Mouse (Mus musculus) right cerebral cortex, postnatal 36 days (tissue): ENCODE results near the gene Rffl.
A peak's percentile ranks its signal among the peaks of the same experiment; 100 is the strongest.

Source experiments
- DNase-seq, 2 experiments: peaks; one replicate each; pipeline ENCODE4 v3.0.0; 2022; ENCODE audit warnings: low spot score in 2 of 2, mixed read lengths in 1 of 2

Rffl gene

GRCm38 (mm10) chr11:82871031-82871446 lies at the start of gene Rffl:
TSS of gene Rffl (minus strand) at chr11:82871210.
- peak; percentile 83 to 86 for DNase-seq

- no peak for DNase-seq
Observed at GRCm38 (mm10) chr11:82920768-82921167, 49.8 kb upstream of the Rffl start.

DNA sequence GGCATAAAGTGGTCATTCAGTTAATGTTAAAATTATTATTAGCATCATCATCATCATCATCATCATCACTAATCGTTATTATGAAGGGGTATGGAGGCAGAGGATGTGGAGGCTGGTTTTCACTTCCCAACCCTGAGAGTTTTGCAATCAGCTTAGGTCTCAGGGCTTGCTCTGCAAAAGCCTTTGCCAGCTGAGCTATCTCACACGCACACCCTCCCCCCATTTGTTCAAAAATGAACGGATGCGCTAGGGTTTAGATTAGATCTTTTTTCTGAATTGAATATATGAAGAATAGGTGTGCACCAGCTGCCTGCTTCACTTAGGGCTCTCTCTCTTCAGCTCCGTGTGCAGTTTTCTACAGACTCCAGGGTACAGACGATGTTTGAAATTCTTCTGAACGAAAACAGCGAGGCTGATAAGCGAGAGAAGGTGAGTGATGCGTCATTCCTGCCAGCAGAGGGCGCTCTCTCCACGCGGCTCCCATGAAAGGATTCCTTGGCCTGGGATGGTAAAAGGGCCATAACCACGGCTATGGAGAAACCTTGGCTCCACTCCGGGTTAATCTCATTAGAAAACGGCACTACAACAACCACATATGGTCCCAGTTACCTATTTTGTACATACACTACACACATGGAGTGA lies 43.8 kb upstream of the Rffl start:
- DNase-seq = peak; percentile 22 to 41

DNA sequence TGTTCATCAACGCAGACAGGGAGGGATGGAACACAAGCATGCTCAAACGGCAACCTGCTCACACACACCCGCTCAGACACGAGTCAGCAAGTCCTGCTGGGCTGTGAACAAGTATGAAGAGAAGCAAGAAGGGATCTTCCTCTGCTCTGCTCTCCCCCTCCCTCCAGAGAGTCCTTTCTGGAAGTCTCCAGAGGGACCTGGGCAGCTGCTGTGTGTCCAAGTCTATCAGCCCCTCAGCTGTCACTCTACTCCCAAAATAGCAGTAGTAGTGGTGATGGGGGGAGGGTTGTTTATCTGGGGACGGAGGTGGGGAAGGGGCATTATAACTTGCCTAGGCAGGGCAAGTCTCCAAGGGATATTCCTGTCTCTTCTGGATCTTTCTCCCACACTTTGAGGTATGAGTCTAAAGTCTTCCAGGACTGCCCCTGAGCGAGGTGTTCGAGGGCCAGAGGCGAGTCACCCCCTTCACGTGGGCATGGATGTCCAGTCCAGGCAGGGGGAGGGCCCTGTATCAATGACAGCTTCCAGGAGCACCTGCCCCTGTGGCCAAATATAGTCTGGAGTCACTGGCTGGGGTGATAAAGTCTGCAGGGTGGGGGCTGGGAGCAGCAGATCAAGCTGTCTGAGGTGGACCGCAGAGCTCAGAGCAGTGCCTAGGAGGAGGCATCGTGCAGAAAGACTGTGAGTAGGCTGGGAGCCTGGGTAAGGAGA lies 39.8 kb upstream of the Rffl start:
- DNase-seq = no peak

DNA sequence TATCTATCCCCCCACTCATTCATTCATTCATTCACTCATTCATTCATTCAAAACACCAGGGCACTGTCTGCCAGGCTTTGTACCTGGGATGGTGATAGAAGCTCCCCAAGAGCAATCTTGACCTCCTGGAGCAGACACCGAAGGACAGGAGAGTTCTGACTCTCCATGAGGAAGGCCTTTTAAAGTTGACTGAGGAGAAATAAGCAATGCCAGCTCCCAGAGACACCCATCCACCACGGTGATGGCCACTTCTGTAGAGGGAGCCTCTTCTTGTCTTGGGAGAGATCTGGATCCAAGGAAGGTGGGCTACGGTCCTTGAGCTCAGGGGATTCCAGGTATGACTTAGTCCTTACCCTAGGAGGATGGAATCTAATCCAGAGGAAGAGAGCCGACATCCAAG lies 39.2 kb upstream of the Rffl start, which contains the start of gene Unc45b:
TSS of gene Unc45b (plus strand) at position 301 of the 400 bp plus-strand sequence.
- no peak for DNase-seq

GRCm38 (mm10) chr11:82908608-82908989 lies 37.6 kb upstream of the Rffl start:
- no peak for DNase-seq

GRCm38 (mm10) chr11:82907651-82908607 lies 36.9 kb upstream of the Rffl start, which contains the start of gene Nle1:
TSS of gene Nle1 (minus strand) at chr11:82908411.
- DNase-seq = peak; percentile 84 to 89

GRCm38 (mm10) chr11:82905816-82906215 lies 34.8 kb upstream of the Rffl start:
- no peak for DNase-seq

DNA sequence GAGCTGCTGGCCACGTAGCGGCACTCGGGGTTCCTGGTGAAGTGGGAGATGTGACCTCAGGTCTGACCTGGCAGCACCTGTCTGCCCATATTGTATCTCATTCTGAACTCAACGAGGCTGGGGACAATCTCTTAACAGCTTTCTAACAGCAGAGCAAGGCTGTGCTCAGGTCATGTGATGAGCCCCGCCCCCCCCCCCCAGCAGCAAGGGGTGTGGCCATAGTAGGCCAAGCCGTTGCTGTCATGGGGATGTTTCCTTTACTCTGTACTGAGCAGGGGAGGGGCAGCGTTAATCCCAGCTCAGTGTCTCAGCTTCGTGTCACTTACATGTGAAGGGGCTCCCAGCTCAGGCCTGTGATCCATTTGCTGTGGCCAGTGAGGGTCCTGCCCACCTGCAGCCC lies 33.9 kb upstream of the Rffl start:
- no peak for DNase-seq

GRCm38 (mm10) chr11:82901606-82902310 lies 30.7 kb upstream of the Rffl start:
- no peak for DNase-seq

- DNase-seq = no peak
Observed at GRCm38 (mm10) chr11:82899720-82900119, 28.7 kb upstream of the Rffl start.

DNA sequence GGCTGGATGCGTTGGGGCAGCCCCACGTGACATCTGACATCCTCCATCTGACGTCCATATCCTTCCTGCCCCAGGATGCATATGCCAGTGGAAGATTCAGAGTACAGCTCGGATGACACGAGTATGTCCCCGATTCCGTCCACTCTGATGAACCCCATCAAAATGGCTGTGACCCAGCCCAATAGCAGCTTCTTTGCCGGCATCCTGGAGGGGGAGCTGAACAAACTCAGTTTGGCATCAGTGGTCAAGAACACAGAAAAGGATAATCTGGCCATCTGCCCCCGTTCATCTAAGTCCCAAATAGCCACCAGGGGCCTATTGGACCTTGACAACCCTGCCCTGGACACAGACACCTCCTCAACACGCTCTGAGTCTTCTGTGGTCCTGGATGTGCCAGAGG lies 26.5 kb upstream of the Rffl start:
- DNase-seq = no peak

DNA sequence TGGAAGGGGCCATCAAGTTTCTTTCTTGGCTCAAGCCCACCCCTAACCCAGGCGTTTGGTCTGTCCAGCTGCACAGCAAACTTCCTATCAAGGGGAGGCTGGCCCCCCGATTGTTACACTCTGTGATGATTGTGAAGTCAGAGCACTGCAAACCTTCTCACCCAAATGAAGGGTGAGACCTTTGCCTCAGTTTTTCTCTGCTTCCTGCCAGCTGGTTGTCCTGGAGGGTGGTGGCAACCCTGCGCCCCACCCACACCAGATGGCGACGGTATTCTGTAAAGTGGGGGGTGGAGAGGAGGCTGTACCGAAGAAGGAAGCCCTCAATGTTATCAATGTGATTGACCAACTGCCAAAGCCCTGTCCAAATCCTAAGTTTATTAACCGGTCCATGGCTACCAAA lies 20.9 kb upstream of the Rffl start, which contains the start of gene Fndc8:
TSS of gene Fndc8 (plus strand) at position 189 of the 400 bp plus-strand sequence.
- no peak for DNase-seq

GRCm38 (mm10) chr11:82890342-82890762 lies 19.3 kb upstream of the Rffl start, which contains the start of gene Rad51d:
TSS of gene Rad51d (minus strand) at chr11:82890614.
- peak; percentile 86 to 87 for DNase-seq

DNA sequence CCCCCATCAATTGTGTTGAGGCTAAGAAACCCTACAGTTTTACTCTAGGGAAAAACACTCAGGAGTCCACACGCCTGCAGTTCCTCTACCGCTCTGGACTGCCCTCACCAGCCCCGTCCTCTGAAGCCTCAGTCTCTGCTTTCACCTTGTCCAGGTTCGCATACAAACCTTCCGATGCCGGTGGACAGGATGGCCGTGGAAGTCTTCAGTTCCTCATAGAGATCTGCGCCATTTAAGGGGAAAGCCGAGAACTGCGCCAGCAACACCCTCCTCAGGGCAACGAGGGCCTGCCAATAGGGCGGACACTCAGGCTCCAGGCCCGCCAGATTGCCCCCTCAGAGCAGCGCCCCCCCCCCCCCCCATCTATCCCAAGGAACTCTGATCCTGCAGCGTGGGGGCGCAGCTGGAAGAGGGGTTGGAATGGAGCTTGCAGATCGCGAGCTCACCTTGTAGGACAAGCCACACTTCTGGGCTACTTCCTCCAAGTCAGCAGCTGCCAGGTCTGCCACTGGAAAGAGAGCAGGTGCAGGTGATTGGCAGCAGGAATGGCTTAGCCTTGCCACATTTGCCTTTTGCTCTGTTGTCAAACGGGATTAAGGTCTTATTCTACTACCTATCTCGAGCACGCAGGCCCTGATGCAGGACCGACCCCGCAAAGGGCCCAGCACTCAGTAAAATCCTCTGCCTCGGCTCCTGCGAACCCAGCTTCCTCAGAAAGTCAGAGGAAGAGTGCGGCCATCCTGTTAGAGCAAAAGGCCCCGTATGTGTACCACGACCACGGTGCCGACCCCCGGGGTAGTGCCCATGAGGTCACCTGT lies 18.7 kb upstream of the Rffl start:
- DNase-seq = no peak

- DNase-seq = no peak
Observed at GRCm38 (mm10) chr11:82888491-82888946, 17.5 kb upstream of the Rffl start.

- DNase-seq = no peak
Observed at GRCm38 (mm10) chr11:82886559-82886958, 15.5 kb upstream of the Rffl start.

DNA sequence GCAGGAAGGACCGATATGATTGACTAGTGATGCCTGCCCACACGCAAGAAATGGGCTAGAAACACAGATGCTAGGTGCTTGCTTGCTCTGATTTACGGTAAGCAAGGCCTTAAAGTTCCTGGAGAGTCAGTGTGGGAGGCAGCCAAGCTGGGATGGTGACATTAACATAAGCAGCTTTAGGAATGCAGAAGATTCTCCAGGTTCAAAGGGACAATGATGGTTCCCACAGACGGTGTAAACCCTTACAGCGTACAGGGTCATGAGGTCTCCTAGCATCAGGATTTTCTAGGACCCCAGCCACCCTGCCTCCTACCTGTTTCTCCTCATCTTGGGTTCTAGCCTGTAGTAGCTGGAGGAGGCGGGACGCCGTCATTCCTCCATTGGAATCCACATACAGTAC lies 12.2 kb upstream of the Rffl start:
- DNase-seq = no peak

DNA sequence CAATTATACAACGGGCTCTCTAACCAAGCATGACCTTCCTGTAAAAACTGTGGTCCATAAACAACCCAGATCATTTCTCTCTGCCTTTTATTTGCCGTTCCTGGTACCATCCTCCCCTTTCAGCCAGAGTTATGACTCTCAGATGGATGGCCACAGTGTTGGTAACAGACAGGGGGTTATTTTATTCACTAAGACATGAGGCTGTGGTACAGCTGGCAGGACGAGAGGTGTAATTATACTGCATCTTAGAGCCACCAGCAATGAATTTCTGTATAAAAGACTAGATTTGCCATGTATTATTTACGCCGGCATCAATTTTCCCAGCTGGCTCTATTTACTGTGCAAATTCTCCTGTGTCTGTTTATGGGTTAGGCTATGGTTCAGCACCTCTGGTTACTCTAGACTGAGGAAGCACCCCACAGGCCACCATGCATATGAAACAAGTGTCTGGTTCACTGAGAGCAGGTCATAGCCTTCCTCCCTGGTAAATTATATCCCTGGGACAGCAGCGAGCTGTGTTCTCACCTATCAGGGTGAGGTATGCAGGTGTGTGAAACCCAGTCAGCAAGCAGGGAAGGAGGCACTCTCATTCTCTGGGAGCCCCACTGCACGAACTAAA lies 6.8 kb upstream of the Rffl start:
- no peak for DNase-seq

GRCm38 (mm10) chr11:82875631-82876030 lies 4.6 kb upstream of the Rffl start:
- DNase-seq = no peak
